Mouse (Mus musculus) layer of hippocampus, adult 9-10 months (tissue): ENCODE measurements around the gene Ceacam19.
"Not testable (repeated sequence)": the region's sequence is repeated elsewhere in the genome, so short reads cannot be mapped to it uniquely, and the experiment has no call there.

Experiments used
- DNase-seq: peaks from one replicate; pipeline ENCODE4 v3.0.0; 2022; ENCODE audit warnings: low spot score

Gene Ceacam19

GRCm38 (mm10) chr7:19887849-19888248, at the start of gene Ceacam19:
Gene Ceacam19, minus strand, starts transcription at chr7:19887965.
- DNase-seq: no peak

GRCm38 (mm10) chr7:19937229-19937821, 49.6 kb upstream of the Ceacam19 start:
- DNase-seq: no peak

GRCm38 (mm10) chr7:19935961-19936360, 48.2 kb upstream of the Ceacam19 start:
- no peak for DNase-seq

GRCm38 (mm10) chr7:19935171-19935751, 47.5 kb upstream of the Ceacam19 start:
- no peak for DNase-seq

- peak; percentile 62 for DNase-seq
Measured at GRCm38 (mm10) chr7:19932877-19933809, 45.4 kb upstream of the Ceacam19 start.

GRCm38 (mm10) chr7:19932133-19932876, 44.5 kb upstream of the Ceacam19 start:
- DNase-seq: no peak

GRCm38 (mm10) chr7:19930481-19930880, 42.7 kb upstream of the Ceacam19 start:
- not testable (repeated sequence) for DNase-seq

- DNase-seq: no peak
Measured at GRCm38 (mm10) chr7:19928486-19928885, 40.7 kb upstream of the Ceacam19 start.

- no peak for DNase-seq
Measured at GRCm38 (mm10) chr7:19926849-19927480, 39.2 kb upstream of the Ceacam19 start.

- no peak for DNase-seq
Measured at GRCm38 (mm10) chr7:19925376-19925775, 37.6 kb upstream of the Ceacam19 start.

GRCm38 (mm10) chr7:19923797-19924196, 36.0 kb upstream of the Ceacam19 start:
- no peak for DNase-seq

- no peak for DNase-seq
Measured at GRCm38 (mm10) chr7:19923354-19923753, 35.6 kb upstream of the Ceacam19 start.

GRCm38 (mm10) chr7:19920506-19921261, 32.9 kb upstream of the Ceacam19 start, which contains the start of gene Pvr:
Gene Pvr, minus strand, starts transcription at chr7:19921160.
- peak; percentile 50 for DNase-seq

GRCm38 (mm10) chr7:19920166-19920505, 32.4 kb upstream of the Ceacam19 start:
- no peak for DNase-seq

- no peak for DNase-seq
Measured at GRCm38 (mm10) chr7:19914558-19914957, 26.8 kb upstream of the Ceacam19 start.

GRCm38 (mm10) chr7:19911695-19912524, 24.1 kb upstream of the Ceacam19 start:
- no peak for DNase-seq

GRCm38 (mm10) chr7:19911292-19911658, 23.5 kb upstream of the Ceacam19 start:
- DNase-seq: no peak

GRCm38 (mm10) chr7:19910421-19911291, 22.9 kb upstream of the Ceacam19 start:
- peak; percentile 61 for DNase-seq

GRCm38 (mm10) chr7:19889881-19890280, 2.1 kb upstream of the Ceacam19 start:
- no peak for DNase-seq
